Mouse (Mus musculus): ENCODE data around the gene Kansl1. TPM values are rescaled to one million over a fixed set of nuclear protein-coding genes. Genes with fewer than 3 reads are reported as not detected.

Kansl1 gene
- polyA plus RNA-seq, 1 experiment from 2014 or later, result 21.9 TPM

GRCm38 (mm10) chr11:104310226-104310887, 158.3 kb downstream of the Kansl1 start:
- ATAC-seq (ENCODE audit: low read depth), result peak; percentile 66
- peak overlapping the region; percentile 53 for H3K4me2 ChIP-seq (ENCODE audit: low read depth, low read length)
- peak overlapping the region; percentile 37 for H3K4me3 ChIP-seq (ENCODE audit: low read length)
- WGBS, result 10% methylated on average over 23 of the region's 23 CpGs
- no peaks in the 10 kb centered on the region for H3K36me3 ChIP-seq (ENCODE audit: control insufficient read depth, insufficient read depth, low read length)
- H3K9me3 ChIP-seq (ENCODE audit: control insufficient read depth, low read length), result no peaks in the 10 kb centered on the region
- no peak overlapping the region for H3K27ac ChIP-seq (ENCODE audit: low read length)
- H3K9ac ChIP-seq (ENCODE audit: low read length), result peak overlapping the region; percentile 42
- H3K27me3 ChIP-seq (ENCODE audit: control insufficient read depth, insufficient read depth, low read depth, low read length), result peaks cover 7% of the 10 kb centered on the region; the same call in 1 of the 2 replicates
- no peaks in the 10 kb centered on the region for H3K4me1 ChIP-seq (replicated peaks; ENCODE audit: control insufficient read depth, insufficient read depth, low read length)

GRCm38 (mm10) chr11:104309377-104310225, 159.1 kb downstream of the Kansl1 start:
- H3K4me1 ChIP-seq (replicated peaks; ENCODE audit: control insufficient read depth, insufficient read depth, low read length), result no peaks in the 10 kb centered on the region
- WGBS, result 22% methylated on average over 12 of the region's 12 CpGs
- peak overlapping the region; percentile 42 for H3K9ac ChIP-seq (ENCODE audit: low read length)
- peak overlapping the region; percentile 53 for H3K4me2 ChIP-seq (ENCODE audit: low read depth, low read length)
- ATAC-seq (ENCODE audit: low read depth), result no peak
- H3K27ac ChIP-seq (ENCODE audit: low read length), result no peak overlapping the region
- H3K27me3 ChIP-seq (ENCODE audit: control insufficient read depth, insufficient read depth, low read depth, low read length), result peaks cover 7% of the 10 kb centered on the region; the same call in 1 of the 2 replicates
- H3K9me3 ChIP-seq (ENCODE audit: control insufficient read depth, low read length), result no peaks in the 10 kb centered on the region
- H3K4me3 ChIP-seq (ENCODE audit: low read length), result peak overlapping the region; percentile 37
- H3K36me3 ChIP-seq (ENCODE audit: control insufficient read depth, insufficient read depth, low read length), result no peaks in the 10 kb centered on the region

- WGBS, result 65% methylated on average over 4 of the region's 4 CpGs
- H3K4me1 ChIP-seq (replicated peaks; ENCODE audit: control insufficient read depth, insufficient read depth, low read length), result no peaks in the 10 kb centered on the region; the same call in 1 of the 2 replicates
- ATAC-seq (ENCODE audit: low read depth), result no peak
- no peak overlapping the region for H3K9ac ChIP-seq (ENCODE audit: low read length)
- peaks cover 7% of the 10 kb centered on the region; the same call in 1 of the 2 replicates for H3K27me3 ChIP-seq (ENCODE audit: control insufficient read depth, insufficient read depth, low read depth, low read length)
- H3K36me3 ChIP-seq (ENCODE audit: control insufficient read depth, insufficient read depth, low read length), result no peaks in the 10 kb centered on the region
- no peak overlapping the region for H3K27ac ChIP-seq (ENCODE audit: low read length)
- H3K4me2 ChIP-seq (ENCODE audit: low read depth, low read length), result no peak overlapping the region
- no peaks in the 10 kb centered on the region for H3K9me3 ChIP-seq (ENCODE audit: control insufficient read depth, low read length)
- H3K4me3 ChIP-seq (ENCODE audit: low read length), result no peak overlapping the region
Observed at GRCm38 (mm10) chr11:104307136-104307535, 161.5 kb downstream of the Kansl1 start.

- H3K4me1 ChIP-seq (replicated peaks; ENCODE audit: control insufficient read depth, insufficient read depth, low read length), result no peaks in the 10 kb centered on the region; the same call in 1 of the 2 replicates
- H3K36me3 ChIP-seq (ENCODE audit: control insufficient read depth, insufficient read depth, low read length), result no peaks in the 10 kb centered on the region
- no peak overlapping the region for H3K27ac ChIP-seq (ENCODE audit: low read length)
- H3K9ac ChIP-seq (ENCODE audit: low read length), result no peak overlapping the region
- no peak overlapping the region for H3K4me3 ChIP-seq (ENCODE audit: low read length)
- ATAC-seq (ENCODE audit: low read depth), result no peak
- H3K9me3 ChIP-seq (ENCODE audit: control insufficient read depth, low read length), result no peaks in the 10 kb centered on the region
- H3K27me3 ChIP-seq (ENCODE audit: control insufficient read depth, insufficient read depth, low read depth, low read length), result peaks cover 7% of the 10 kb centered on the region; the same call in 1 of the 2 replicates
- 88% methylated on average over 13 of the region's 13 CpGs for WGBS
- H3K4me2 ChIP-seq (ENCODE audit: low read depth, low read length), result no peak overlapping the region
Observed at GRCm38 (mm10) chr11:104306483-104306882, 162.2 kb downstream of the Kansl1 start.

GRCm38 (mm10) chr11:104305711-104306110, 162.9 kb downstream of the Kansl1 start:
- no peak overlapping the region for H3K4me2 ChIP-seq (ENCODE audit: low read depth, low read length)
- H3K4me3 ChIP-seq (ENCODE audit: low read length), result no peak overlapping the region
- H3K4me1 ChIP-seq (replicated peaks; ENCODE audit: control insufficient read depth, insufficient read depth, low read length), result no peaks in the 10 kb centered on the region; the same call in 1 of the 2 replicates
- no peak overlapping the region for H3K9ac ChIP-seq (ENCODE audit: low read length)
- H3K27me3 ChIP-seq (ENCODE audit: control insufficient read depth, insufficient read depth, low read depth, low read length), result peaks cover 7% of the 10 kb centered on the region; the same call in 1 of the 2 replicates
- no peaks in the 10 kb centered on the region for H3K36me3 ChIP-seq (ENCODE audit: control insufficient read depth, insufficient read depth, low read length)
- ATAC-seq (ENCODE audit: low read depth), result no peak
- no peaks in the 10 kb centered on the region for H3K9me3 ChIP-seq (ENCODE audit: control insufficient read depth, low read length)
- no peak overlapping the region for H3K27ac ChIP-seq (ENCODE audit: low read length)
- WGBS, result 91% methylated on average over 7 of the region's 7 CpGs

- no peak overlapping the region for H3K4me2 ChIP-seq (ENCODE audit: low read depth, low read length)
- WGBS, result 45% methylated on average over 8 of the region's 8 CpGs
- no peaks in the 10 kb centered on the region for H3K27me3 ChIP-seq (ENCODE audit: control insufficient read depth, insufficient read depth, low read depth, low read length)
- H3K9ac ChIP-seq (ENCODE audit: low read length), result no peak overlapping the region
- no peak for ATAC-seq (ENCODE audit: low read depth)
- H3K27ac ChIP-seq (ENCODE audit: low read length), result no peak overlapping the region
- H3K4me3 ChIP-seq (ENCODE audit: low read length), result no peak overlapping the region
- no peaks in the 10 kb centered on the region for H3K9me3 ChIP-seq (ENCODE audit: control insufficient read depth, low read length)
- no peaks in the 10 kb centered on the region for H3K36me3 ChIP-seq (ENCODE audit: control insufficient read depth, insufficient read depth, low read length)
- H3K4me1 ChIP-seq (replicated peaks; ENCODE audit: control insufficient read depth, insufficient read depth, low read length), result no peaks in the 10 kb centered on the region; the same call in 1 of the 2 replicates
Observed at GRCm38 (mm10) chr11:104303088-104303960, 165.3 kb downstream of the Kansl1 start.

GRCm38 (mm10) chr11:104302628-104303027, 166.0 kb downstream of the Kansl1 start:
- Histone ChIP-seq H3K27ac (ENCODE audit: low read length) (no peak overlapping the region), H3K9ac (ENCODE audit: low read length) (no peak overlapping the region), H3K4me3 (ENCODE audit: low read length) (no peak overlapping the region), H3K27me3 (ENCODE audit: control insufficient read depth, insufficient read depth, low read depth, low read length) (no peaks in the 10 kb centered on the region), H3K36me3 (ENCODE audit: control insufficient read depth, insufficient read depth, low read length) (no peaks in the 10 kb centered on the region), H3K4me2 (ENCODE audit: low read depth, low read length) (peak overlapping the region; percentile 13), H3K4me1 (replicated peaks; ENCODE audit: control insufficient read depth, insufficient read depth, low read length) (no peaks in the 10 kb centered on the region; the same call in 1 of the 2 replicates), H3K9me3 (ENCODE audit: control insufficient read depth, low read length) (no peaks in the 10 kb centered on the region)
- no peak for ATAC-seq (ENCODE audit: low read depth)
- 27% methylated on average over 12 of the region's 12 CpGs for WGBS

- Histone ChIP-seq H3K27ac (ENCODE audit: low read length) (no peak overlapping the region), H3K4me3 (ENCODE audit: low read length) (no peak overlapping the region), H3K4me2 (ENCODE audit: low read depth, low read length) (no peak overlapping the region), H3K4me1 (replicated peaks; ENCODE audit: control insufficient read depth, insufficient read depth, low read length) (no peaks in the 10 kb centered on the region; the same call in none of the 2 replicates), H3K9ac (ENCODE audit: low read length) (no peak overlapping the region), H3K27me3 (ENCODE audit: control insufficient read depth, insufficient read depth, low read depth, low read length) (no peaks in the 10 kb centered on the region), H3K9me3 (ENCODE audit: control insufficient read depth, low read length) (no peaks in the 10 kb centered on the region), H3K36me3 (ENCODE audit: control insufficient read depth, insufficient read depth, low read length) (no peaks in the 10 kb centered on the region)
- WGBS, result 90% methylated on average over 3 of the region's 3 CpGs
- no peak for ATAC-seq (ENCODE audit: low read depth)
Observed at GRCm38 (mm10) chr11:104297671-104298070, 171.0 kb downstream of the Kansl1 start.
